Mouse (Mus musculus): ENCODE measurements around the gene Ddc.
A peak's percentile ranks its signal among the peaks of the same experiment; 100 is the strongest.

The Ddc gene

DNA sequence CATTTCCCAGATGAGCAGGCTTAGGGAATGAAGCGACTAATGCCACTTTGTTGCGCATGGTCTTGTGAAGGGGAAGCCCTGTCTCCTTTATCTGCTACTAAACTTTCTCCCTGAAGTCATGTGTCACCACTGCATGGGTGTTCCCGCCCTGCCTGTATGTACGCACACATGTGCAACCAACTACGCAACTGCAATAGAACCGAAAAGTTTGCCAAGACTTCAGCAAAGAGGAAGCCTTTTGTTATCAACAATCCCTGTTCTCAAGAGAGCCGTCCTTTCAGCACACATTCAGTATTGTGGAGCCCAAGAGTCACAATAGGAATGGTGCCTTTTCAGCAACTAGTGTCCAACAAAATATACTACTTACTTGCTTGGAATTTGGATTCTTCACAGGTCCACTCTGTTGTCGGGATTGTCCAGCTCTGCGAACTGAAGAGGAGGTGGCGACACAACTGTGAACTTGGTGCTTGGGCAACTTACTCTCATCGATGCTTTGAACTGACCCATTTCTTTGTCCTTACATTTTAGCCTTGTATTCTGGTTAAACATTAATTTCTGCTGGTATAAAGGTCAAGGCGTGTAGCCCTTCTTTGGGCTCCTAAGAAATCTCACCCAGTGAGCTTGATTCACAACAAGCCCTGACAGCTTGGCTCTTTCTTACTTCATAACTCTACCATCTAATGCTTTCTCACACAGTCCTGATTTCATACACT is at the start of gene Ddc:
Gene Ddc, minus strand, starts transcription at position 500 of the 713 bp plus-strand sequence.
- DNase-seq (ENCODE audit: low spot score) = peak; percentile 64

DNA sequence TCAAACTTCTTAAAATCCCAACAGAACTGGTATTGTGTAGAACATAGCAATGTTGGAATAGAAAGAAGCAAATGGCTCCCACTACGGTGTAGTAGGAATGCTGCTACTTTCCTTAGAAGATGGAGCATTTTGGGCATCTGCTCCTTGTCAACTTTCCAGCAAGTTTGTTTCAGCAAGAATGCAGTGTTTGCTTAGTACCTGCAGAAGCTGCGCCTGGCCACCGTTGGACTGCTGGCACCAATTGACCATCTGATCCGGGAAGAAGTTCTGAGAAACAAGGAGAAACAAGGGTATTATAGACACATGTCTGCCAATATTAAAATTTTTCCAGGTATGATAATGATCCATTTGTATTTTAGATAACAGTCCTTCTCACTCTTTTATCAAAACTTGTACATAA is 47.8 kb upstream of the Ddc start:
- no peak for DNase-seq (ENCODE audit: low spot score)

DNA sequence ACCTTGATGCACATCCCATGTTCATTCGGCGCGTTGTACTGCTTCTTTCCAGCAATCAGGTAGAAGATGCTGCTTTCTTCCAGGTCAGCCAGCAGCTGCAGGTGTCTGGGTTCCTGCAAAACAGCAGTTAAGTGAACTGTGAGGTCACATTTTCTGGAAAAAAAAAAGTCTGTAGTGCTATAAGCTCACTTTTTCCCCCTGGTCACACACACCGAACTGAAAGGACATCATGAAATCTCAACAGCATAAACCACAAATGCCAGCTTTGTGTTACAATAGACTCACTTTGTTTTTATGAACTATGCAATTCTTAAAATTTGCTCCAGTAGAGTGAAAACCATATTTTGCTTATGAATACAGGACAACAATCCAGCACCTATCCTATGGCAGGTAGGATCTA is 46.9 kb upstream of the Ddc start:
- no peak for DNase-seq (ENCODE audit: low spot score)

GRCm38 (mm10) chr11:11944082-11944349 is 46.1 kb upstream of the Ddc start:
- no peak for DNase-seq (ENCODE audit: low spot score)

- DNase-seq (ENCODE audit: low spot score) = no peak
Observed at GRCm38 (mm10) chr11:11943240-11944081, 45.5 kb upstream of the Ddc start.

DNA sequence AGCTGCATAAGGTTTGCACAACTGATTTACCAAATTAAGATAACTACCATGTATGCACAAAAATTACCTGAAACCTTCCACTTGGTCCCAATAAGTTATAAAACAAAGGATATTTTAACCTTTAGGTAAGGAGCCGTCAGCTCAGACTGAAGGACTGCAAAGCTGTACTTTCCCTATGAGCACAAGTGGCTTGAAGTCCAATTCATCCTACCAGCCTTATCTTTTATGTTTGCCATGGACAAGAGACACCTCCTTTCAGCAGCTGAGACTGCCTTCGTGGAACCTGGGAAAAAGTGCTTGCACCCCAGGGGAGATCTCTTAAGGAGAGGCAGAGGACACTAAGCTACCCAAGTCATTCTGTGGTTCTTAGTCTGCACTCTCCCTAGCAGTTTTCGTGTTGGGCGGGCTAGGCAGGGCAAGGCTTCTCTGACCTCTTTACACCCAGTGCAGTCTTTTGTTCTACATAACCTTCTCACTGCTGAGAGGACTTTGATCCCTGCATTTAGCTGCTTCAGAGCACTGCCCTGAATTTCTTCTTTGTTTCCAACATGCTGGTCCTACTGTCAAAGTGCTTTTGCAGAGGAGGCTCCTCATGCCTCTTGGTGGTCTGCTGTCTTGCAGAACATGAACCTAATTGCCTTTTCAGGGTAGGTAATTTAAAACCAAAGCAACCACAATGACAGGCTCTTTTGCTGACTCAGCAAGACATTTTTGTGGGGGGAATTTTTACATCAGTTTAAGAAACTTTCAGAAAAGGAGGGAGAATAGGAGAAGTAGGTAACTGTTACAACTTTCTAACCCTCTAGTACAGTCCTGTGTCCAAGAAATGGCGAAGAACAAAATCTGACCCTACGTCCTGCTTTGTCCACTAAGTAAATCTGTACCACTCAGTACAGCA is 44.6 kb upstream of the Ddc start:
- DNase-seq (ENCODE audit: low spot score) = peak; percentile 61

DNA sequence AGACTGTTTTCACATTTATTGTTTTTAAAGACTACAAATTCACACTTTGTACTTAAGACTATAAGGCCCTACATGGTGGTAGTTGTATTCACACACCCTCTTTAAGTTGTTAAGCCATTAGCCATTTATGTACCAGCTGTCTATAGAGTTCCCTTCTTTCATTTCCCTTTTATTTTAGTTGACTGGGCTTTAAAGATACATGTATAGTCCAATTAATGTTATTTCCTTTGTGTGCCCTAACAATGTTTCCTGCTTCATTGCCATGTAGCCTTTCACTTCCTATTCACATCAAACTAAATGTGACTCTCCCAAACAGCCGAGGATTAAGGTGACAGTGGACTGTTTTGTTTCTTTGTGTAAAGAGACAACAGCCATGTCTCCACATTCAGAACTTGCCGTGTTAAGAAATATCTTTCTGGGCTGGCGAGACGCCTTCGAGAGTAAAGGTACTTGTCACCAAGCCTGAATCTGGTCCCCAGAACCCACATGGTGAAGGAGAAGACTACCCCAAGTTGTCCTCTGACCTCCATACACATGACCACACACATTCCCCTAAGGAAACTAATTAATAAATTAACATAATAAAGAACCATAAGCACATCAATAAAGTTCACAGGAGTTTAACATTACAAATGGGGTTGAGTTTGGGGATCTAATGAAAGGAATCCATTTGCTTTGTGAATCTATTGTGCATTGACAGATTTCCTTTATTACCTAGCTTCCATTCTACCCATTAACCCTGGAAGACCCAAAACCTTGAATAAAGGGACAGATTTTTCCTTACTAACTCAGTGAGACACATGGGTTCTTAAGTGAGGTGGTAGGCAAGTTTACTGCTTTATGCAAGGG is 43.1 kb upstream of the Ddc start:
- DNase-seq (ENCODE audit: low spot score) = no peak

GRCm38 (mm10) chr11:11939611-11940010 is 41.7 kb upstream of the Ddc start:
- DNase-seq (ENCODE audit: low spot score) = no peak

- DNase-seq (ENCODE audit: low spot score) = no peak
Observed at GRCm38 (mm10) chr11:11938591-11938990, 40.6 kb upstream of the Ddc start.

GRCm38 (mm10) chr11:11937340-11938030 is 39.5 kb upstream of the Ddc start:
- no peak for DNase-seq (ENCODE audit: low spot score)

- no peak for DNase-seq (ENCODE audit: low spot score)
Observed at GRCm38 (mm10) chr11:11934808-11935207, 36.9 kb upstream of the Ddc start.

DNA sequence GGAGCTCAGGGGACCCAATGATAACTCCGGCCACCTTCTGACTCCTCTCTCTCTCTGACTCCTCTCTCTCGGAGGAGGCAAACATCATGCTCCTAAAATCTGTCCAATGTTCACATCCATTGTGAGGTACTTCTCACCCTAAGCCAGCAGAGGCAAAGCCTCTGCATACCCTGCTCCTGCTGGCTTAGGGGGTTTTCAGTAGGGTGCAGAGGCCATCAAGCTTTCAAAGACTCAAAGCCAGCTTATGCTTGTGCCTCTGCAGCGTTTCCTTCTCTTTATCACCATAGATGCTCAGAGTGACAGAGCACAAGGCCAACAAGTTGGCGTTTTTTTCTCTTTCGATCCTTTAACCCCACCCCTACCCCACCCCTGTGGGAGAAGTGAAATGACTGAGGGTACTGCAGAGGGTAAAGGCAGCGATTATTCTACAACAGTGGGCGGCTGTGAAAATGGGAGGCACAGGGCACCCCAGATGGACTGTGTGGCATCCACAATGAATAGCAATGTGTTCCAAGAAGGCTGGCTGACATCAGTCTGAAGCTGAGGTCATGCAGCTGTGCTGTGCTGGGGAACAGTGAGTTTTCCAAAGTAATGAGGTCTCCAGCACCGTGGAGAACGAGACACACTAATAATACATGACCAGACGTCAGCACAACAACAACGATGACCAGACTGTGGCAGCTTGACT is 34.3 kb upstream of the Ddc start:
- no peak for DNase-seq (ENCODE audit: low spot score)

DNA sequence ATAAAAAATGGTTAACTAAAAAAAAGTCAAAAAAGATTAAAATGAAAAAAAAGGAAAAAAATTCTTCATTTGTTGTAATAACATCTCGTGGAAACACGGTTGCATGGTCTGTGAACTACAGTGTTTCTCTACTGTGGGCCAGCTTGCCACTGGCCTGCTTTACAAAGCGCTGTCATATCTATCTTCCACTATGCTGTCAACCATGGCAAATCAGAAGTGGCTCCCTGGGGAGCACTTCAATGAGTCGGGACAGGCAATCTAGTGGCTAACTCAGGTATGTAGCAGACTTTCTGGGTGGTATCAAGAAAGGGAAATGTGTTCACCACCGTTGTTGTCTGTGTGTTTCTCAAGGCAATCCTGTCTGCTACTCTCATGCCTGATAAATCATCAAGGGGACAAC is 33.7 kb upstream of the Ddc start:
- no peak for DNase-seq (ENCODE audit: low spot score)

DNA sequence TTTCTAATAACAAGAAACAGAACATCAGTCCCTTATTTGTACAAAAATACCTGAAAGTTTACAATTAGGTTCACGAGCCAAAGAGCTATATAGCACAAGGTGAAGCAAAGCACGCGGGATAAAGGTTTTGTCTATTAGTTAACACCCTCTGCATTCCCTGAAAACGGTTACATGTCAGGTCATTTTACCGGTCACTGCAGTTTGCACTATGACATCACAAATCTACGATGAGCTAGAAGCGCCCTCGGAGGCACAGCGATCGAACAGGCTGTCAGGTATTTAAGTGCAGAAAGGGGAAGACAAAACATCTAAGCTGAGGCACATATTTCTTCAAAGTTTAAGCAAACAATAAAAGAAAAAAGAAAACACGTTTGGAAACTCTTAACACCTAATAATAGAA is 32.6 kb upstream of the Ddc start:
- DNase-seq (ENCODE audit: low spot score) = no peak

GRCm38 (mm10) chr11:11929059-11929458 is 31.1 kb upstream of the Ddc start:
- no peak for DNase-seq (ENCODE audit: low spot score)

- DNase-seq (ENCODE audit: low spot score) = no peak
Observed at GRCm38 (mm10) chr11:11928586-11928985, 30.6 kb upstream of the Ddc start.

DNA sequence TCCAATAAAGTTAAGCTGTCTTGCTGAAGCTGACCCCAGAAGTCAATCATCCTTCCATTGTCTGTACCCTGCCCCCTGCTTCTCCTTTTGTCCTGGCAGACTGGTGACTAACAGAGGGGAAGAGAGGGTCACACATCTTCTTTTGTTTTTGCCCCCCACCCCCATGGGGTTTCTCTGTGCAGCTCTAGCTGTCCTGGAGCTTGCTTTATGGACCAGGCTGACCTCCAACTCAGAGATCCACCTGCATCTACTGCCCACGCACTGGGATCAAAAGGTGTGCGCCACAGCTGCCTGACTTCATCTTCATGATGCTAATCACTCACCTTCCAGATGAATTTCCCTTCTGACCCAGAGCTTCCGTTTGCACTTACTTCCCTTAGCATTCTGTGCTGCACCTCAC is 26.0 kb upstream of the Ddc start:
- DNase-seq (ENCODE audit: low spot score) = no peak

DNA sequence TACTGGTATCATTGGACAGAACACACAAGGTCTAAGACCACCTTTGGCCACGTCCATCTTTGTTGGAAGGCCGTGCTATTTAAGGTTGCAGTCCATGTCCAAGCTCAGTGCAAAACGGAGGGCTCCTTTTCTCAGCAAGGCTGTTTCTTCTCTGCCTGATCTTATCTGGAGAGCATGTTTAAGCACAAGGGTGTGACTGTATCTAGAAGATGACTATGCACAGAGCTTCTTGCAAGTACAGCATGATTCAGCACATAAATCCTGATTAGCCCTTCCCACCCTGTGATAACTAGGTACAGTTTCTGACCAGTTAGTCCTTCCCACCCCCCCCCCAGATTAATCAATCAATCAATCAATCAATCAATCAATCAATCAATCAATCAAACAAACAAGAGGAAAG is 25.4 kb upstream of the Ddc start:
- DNase-seq (ENCODE audit: low spot score) = no peak

DNA sequence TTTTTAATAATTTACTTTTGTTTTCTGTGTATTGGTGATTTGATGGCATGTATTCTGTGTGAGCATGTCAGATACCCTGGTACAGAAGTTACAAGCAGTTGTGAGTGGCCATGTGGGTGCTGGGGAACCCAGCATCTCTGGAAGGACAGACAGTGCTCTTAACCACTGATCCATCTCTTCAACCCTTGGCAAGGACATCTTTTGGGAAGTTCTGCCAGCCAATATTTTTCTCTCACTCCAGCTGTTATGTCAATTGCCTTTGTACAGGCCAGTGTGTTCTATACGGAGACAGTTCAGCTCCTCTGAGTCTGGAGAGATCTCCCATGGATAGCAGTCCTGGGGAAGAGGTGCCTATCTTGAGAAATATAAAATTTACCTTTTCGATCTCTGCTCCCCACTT is 24.2 kb upstream of the Ddc start:
- no peak for DNase-seq (ENCODE audit: low spot score)

DNA sequence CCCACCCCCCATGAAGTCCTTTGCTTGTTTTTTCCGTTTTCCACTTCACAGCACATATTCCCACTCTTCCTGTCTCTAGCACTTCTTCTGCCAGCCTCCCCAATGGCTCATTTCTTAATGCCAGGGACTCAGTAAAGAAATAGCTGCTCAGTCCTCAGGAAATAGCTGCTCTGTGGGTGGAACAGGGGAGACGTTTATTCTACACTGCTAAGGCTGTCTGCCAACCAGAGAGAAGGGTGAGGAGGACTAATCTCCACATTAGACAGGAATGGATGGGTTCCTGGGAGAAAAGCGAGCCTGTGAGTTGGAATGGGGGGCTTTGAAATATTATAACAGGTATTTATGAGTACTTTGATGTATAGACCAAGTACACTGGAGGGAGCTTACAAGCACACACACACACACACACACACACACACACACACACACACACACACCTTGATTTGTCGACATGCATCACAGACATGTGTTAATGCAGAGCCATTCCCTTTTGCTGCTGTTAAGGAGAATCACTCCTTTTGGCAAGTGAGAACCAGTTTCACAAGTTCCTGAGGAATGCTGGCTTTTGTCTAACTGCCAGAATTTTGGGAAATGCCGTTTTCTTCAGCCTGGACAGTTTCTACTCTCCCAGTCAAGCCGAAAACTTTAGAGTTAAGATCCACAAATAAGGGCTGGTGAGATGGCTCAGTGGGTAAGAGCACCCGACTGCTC is 9.9 kb upstream of the Ddc start:
- DNase-seq (ENCODE audit: low spot score) = no peak

All from yolk sac, embryonic 10.5 days (tissue).